Mouse (Mus musculus) embryonic facial prominence, embryonic 11.5 days (tissue): ENCODE measurements around the gene A630010A05Rik. TPM values are rescaled to one million over a fixed set of nuclear protein-coding genes. Genes with fewer than 3 reads are reported as not detected.
"Not testable (repeated sequence)": the region's sequence is repeated elsewhere in the genome, so short reads cannot be mapped to it uniquely, and the experiment has no call there.

Experiments
- ATAC-seq: fragments of 200-750 bp; cut with Nextera tagmentation; replicated peaks from 2 replicates; pipeline ENCODE4 v1.8.0; 2017; ENCODE audit warnings: low read depth; ENCODE audit not compliant: insufficient number of reproducible peaks, low FRiP score, low TSS enrichment
- DNase-seq: peaks from one replicate; pipeline ENCODE4 v3.0.0-alpha.2; 2015; ENCODE audit warnings: low spot score
- H3K27ac ChIP-seq: fragments of 300-500 bp; sonication (generic); replicated peaks from 2 replicates; pipeline ENCODE4 v1.5.1; 2014; ENCODE audit warnings: mild to moderate bottlenecking, low read depth, low read length, control low read depth
- H3K27me3 ChIP-seq: fragments of 300-500 bp; sonication (generic); 2 replicates; pipeline ENCODE4 v1.6.1; 2014; ENCODE audit warnings: mild to moderate bottlenecking, low read length, moderate library complexity, mixed read lengths; ENCODE audit not compliant: control insufficient read depth, insufficient read depth
- H3K36me3 ChIP-seq: fragments of 300-500 bp; sonication (generic); replicated peaks from 2 replicates; pipeline ENCODE4 v1.6.1; 2014; ENCODE audit warnings: low read depth, mild to moderate bottlenecking, low read length, moderate library complexity, mixed read lengths; ENCODE audit not compliant: control insufficient read depth, insufficient read depth
- H3K4me1 ChIP-seq: fragments of 300-500 bp; sonication (generic); 2 replicates; pipeline ENCODE4 v1.6.1; 2014; ENCODE audit warnings: low read length, mixed read lengths; ENCODE audit not compliant: control insufficient read depth, insufficient read depth
- H3K4me2 ChIP-seq: fragments of 300-500 bp; sonication (generic); 2 replicates; pipeline ENCODE4 v1.6.1; 2014; ENCODE audit warnings: low read depth, mild to moderate bottlenecking, control low read depth, low read length, moderate library complexity
- H3K4me3 ChIP-seq: fragments of 300-500 bp; sonication (generic); 2 replicates; pipeline ENCODE4 v1.5.1; 2014; ENCODE audit warnings: low read depth, low read length, control low read depth
- H3K9ac ChIP-seq: fragments of 300-500 bp; sonication (generic); replicated peaks from 2 replicates; pipeline ENCODE4 v1.6.1; 2014; ENCODE audit warnings: mild to moderate bottlenecking, control low read depth, low read length
- H3K9me3 ChIP-seq: fragments of 300-500 bp; sonication (generic); replicated peaks from 2 replicates; pipeline ENCODE4 v1.6.1; 2016; ENCODE audit warnings: mild to moderate bottlenecking, low read length, inconsistent platforms, mixed read lengths; ENCODE audit not compliant: control insufficient read depth
- WGBS: fragments of 180-500 bp; shearing (Covaris S2); extraction: QIAGEN DNeasy Blood & Tissue Kit; methylation state at CpG from one replicate; pipeline ENCODE4 v1.1.7; 2014; 5-methylcytosine and 5-hydroxymethylcytosine counted together
- polyA plus RNA-seq: library from polyadenylated mRNA; unstranded; fragments of >200 nt; fragmentation: Nextera tagmentation; extraction: Ambion mirVana; gene quantifications from 2 replicates; pipeline ENCODE4 v1.2.1, GENCODE M21; 2014

A630010A05Rik gene
- not detected in 2 replicates for polyA plus RNA-seq

- 88% methylated on average over 1 of the region's 1 CpGs for WGBS
- DNase-seq (no peak), ATAC-seq (no peak)
- Histone ChIP-seq H3K9me3 (no peaks in the 10 kb centered on the region), H3K9ac (no peak within 1 kb of the TSS), H3K27ac (no peak within 1 kb of the TSS), H3K4me2 (no peak within 1 kb of the TSS), H3K4me1 (no peaks in the 10 kb centered on the region), H3K36me3 (no peaks in the 10 kb centered on the region), H3K27me3 (no peaks in the 10 kb centered on the region), H3K4me3 (no peak within 1 kb of the TSS)
Measured at GRCm38 (mm10) chr16:14562017-14562416, at the start of gene A630010A05Rik. Gene A630010A05Rik (plus strand): TSS chr16:14562317.

GRCm38 (mm10) chr16:14535766-14536165 lies 26.4 kb upstream of the A630010A05Rik start:
- Histone ChIP-seq H3K4me2 (no peak overlapping the region), H3K9me3 (no peaks in the 10 kb centered on the region), H3K36me3 (no peaks in the 10 kb centered on the region), H3K4me3 (no peak overlapping the region), H3K9ac (no peak overlapping the region), H3K27ac (no peak overlapping the region), H3K27me3 (no peaks in the 10 kb centered on the region), H3K4me1 (no peaks in the 10 kb centered on the region)
- ATAC-seq (no peak), DNase-seq (no peak)

- H3K9ac ChIP-seq, DNase-seq, H3K4me3 ChIP-seq, H3K27me3 ChIP-seq, H3K36me3 ChIP-seq, ATAC-seq, H3K4me1 ChIP-seq, H3K4me2 ChIP-seq, H3K9me3 ChIP-seq, H3K27ac ChIP-seq: not testable (repeated sequence)
- WGBS: 37% methylated on average over 1 of the region's 1 CpGs
Measured at GRCm38 (mm10) chr16:14557191-14557590, 4.9 kb upstream of the A630010A05Rik start.

Other genes with a start within 250 kb of the A630010A05Rik start
- gene Fopnl, start 244.9 kb upstream of the A630010A05Rik start, polyA plus RNA-seq: 179 and 200 TPM in 2 replicates
- gene Abcc1, start 200.8 kb upstream of the A630010A05Rik start, polyA plus RNA-seq: 5.5 and 6.2 TPM in 2 replicates